Mouse (Mus musculus): ENCODE results near the gene Eml2. TPM values are rescaled to one million over a fixed set of nuclear protein-coding genes. Genes with fewer than 3 reads are reported as not detected.

The Eml2 gene
- total and polyA plus RNA-seq, 2 experiments from 2014 or later, result 26.8 to 58.9 TPM

DNA sequence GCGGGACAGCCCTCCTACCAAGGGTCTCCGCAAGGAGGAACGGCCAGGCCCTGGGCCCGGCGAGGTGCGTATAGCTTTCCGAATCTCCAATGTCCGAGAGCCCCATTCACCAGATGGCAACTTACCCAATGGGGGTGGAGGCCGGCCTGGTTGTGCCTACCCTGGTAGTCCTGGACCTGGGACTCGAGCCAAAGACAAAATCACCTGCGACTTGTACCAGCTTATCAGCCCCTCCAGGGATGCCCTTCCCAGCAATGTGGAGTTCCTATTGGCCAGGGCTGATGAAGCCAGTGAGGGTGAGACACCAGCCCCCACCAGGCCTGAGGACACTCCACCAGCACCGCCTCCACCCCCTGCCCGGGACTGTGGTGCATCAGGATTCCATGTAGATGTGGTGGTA lies 40.1 kb upstream of the Eml2 start:
- H3K9me3 ChIP-seq (replicated peaks; ENCODE audit: control insufficient read depth, low read length), result no peaks in the 10 kb centered on the region
- H3K4me3 ChIP-seq (ENCODE audit: low read depth, low read length), result no peak overlapping the region
- no peaks in the 10 kb centered on the region for H3K27me3 ChIP-seq (ENCODE audit: control insufficient read depth, insufficient read depth, low read length)
- no peak overlapping the region for H3K9ac ChIP-seq (replicated peaks; ENCODE audit: low read depth, low read length)
- no peak for TF ChIP-seq CTCF (IDR thresholded peaks at IDR 0.05; ENCODE audit: low read depth)
- TF ChIP-seq EP300 (IDR thresholded peaks at IDR 0.05; ENCODE audit: low read depth), result no peak
- DNase-seq (ENCODE audit: low spot score), result no peak
- no peak overlapping the region for H3K4me2 ChIP-seq (ENCODE audit: low read depth, low read length)
- H3K4me1 ChIP-seq (ENCODE audit: control insufficient read depth, insufficient read depth), result peaks cover 5% of the 10 kb centered on the region; the same call in 1 of the 2 replicates
- 89% methylated on average over 13 of the region's 13 CpGs for WGBS
- no peak for ATAC-seq (ENCODE audit: insufficient read depth, low read depth)
- peaks cover 51% of the 10 kb centered on the region for H3K36me3 ChIP-seq (replicated peaks; ENCODE audit: control insufficient read depth, insufficient read depth, low read length)
- no peak overlapping the region for H3K27ac ChIP-seq (ENCODE audit: low read depth)

DNA sequence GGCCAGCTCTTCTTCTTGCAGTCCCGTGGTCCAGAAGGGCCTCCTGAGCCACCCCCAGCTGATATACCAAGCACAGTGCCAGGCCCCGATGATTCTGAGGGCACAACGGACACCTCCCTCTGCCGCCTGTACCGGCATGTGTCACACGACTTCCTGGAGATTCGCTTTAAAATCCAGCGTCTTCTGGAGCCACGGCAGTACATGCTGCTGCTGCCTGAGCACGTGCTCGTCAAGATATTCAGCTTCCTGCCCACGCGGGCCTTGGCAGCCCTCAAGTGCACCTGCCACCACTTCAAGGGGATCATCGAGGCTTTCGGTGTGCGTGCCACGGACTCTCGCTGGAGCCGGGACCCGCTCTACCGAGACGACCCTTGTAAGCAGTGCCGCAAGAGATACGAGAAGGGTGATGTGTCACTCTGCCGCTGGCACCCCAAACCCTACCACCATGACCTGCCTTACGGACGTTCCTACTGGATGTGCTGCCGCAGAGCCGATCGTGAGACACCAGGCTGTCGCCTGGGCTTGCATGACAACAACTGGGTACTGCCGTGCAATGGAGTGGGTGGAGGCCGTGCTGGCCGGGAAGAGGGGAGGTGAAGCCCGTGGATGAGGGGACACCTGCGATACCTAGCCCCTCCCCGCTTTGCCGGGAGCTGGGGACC lies 39.4 kb upstream of the Eml2 start:
- Histone ChIP-seq H3K4me1 (ENCODE audit: control insufficient read depth, insufficient read depth) (peaks cover 4% of the 10 kb centered on the region; the same call in 1 of the 2 replicates), H3K27ac (ENCODE audit: low read depth) (no peak overlapping the region), H3K4me3 (ENCODE audit: low read depth, low read length) (no peak overlapping the region), H3K9ac (replicated peaks; ENCODE audit: low read depth, low read length) (no peak overlapping the region), H3K9me3 (replicated peaks; ENCODE audit: control insufficient read depth, low read length) (no peaks in the 10 kb centered on the region), H3K27me3 (ENCODE audit: control insufficient read depth, insufficient read depth, low read length) (no peaks in the 10 kb centered on the region), H3K36me3 (replicated peaks; ENCODE audit: control insufficient read depth, insufficient read depth, low read length) (peaks cover 51% of the 10 kb centered on the region), H3K4me2 (ENCODE audit: low read depth, low read length) (no peak overlapping the region)
- WGBS, result 88% methylated on average over 38 of the region's 38 CpGs
- no peak for ATAC-seq (ENCODE audit: insufficient read depth, low read depth)
- no peak for TF ChIP-seq CTCF (IDR thresholded peaks at IDR 0.05; ENCODE audit: low read depth)
- no peak for TF ChIP-seq EP300 (IDR thresholded peaks at IDR 0.05; ENCODE audit: low read depth)
- no peak for DNase-seq (ENCODE audit: low spot score)

DNA sequence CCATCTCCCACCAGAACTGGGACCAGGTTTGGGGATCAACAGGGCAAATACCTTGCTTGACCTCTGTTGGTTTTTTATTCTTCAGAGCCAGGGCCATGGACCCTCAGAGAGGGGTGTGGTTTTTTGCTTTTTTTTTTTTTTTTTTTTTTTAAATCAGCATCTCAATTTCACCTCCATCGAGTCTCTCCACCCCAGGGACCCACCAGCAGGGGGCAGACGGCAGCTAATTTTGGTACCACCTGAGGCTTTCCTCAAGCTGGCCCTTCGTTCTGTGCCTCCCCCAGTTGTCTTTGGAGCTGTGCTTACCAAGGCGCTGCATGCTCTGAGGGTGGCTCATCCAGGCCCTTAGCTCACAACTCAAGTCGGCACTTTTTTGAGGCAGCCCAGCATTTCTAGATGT lies 38.8 kb upstream of the Eml2 start:
- DNase-seq (ENCODE audit: low spot score) (no peak), ATAC-seq (ENCODE audit: insufficient read depth, low read depth) (no peak)
- H3K4me3 ChIP-seq (ENCODE audit: low read depth, low read length), result no peak overlapping the region
- no peaks in the 10 kb centered on the region for H3K27me3 ChIP-seq (ENCODE audit: control insufficient read depth, insufficient read depth, low read length)
- no peaks in the 10 kb centered on the region for H3K4me1 ChIP-seq (ENCODE audit: control insufficient read depth, insufficient read depth)
- no peaks in the 10 kb centered on the region for H3K9me3 ChIP-seq (replicated peaks; ENCODE audit: control insufficient read depth, low read length)
- TF ChIP-seq CTCF (IDR thresholded peaks at IDR 0.05; ENCODE audit: low read depth), result peak; percentile 53
- no peak for TF ChIP-seq EP300 (IDR thresholded peaks at IDR 0.05; ENCODE audit: low read depth)
- WGBS, result 38% methylated on average over 5 of the region's 5 CpGs
- H3K9ac ChIP-seq (replicated peaks; ENCODE audit: low read depth, low read length), result no peak overlapping the region
- H3K36me3 ChIP-seq (replicated peaks; ENCODE audit: control insufficient read depth, insufficient read depth, low read length), result peaks cover 51% of the 10 kb centered on the region
- no peak overlapping the region for H3K4me2 ChIP-seq (ENCODE audit: low read depth, low read length)
- H3K27ac ChIP-seq (ENCODE audit: low read depth), result no peak overlapping the region

DNA sequence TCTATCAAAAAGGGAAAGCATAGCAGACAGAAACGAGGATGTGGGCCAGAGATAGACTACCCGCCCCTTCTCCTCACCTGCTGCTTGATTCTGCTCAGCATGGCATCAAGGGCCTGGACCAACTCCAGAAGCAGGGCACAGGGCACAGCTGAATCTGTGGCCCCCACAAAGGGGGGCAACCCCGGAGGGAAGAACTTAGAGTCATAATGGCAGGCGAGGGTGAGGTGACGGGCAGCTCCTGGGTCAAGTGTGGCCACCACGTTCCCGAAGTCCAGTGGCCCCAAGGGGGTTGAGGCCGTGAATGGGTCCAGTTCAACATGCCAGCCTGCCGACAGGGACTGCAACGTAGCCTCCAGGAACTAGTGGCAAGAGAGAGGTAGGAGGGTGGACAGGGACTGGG lies 29.4 kb upstream of the Eml2 start:
- peaks cover 10% of the 10 kb centered on the region for H3K36me3 ChIP-seq (replicated peaks; ENCODE audit: control insufficient read depth, insufficient read depth, low read length)
- H3K27ac ChIP-seq (ENCODE audit: low read depth), result no peak overlapping the region
- H3K9me3 ChIP-seq (replicated peaks; ENCODE audit: control insufficient read depth, low read length), result no peaks in the 10 kb centered on the region
- no peak overlapping the region for H3K4me3 ChIP-seq (ENCODE audit: low read depth, low read length)
- H3K4me2 ChIP-seq (ENCODE audit: low read depth, low read length), result no peak overlapping the region
- ATAC-seq (ENCODE audit: insufficient read depth, low read depth), result no peak
- H3K9ac ChIP-seq (replicated peaks; ENCODE audit: low read depth, low read length), result no peak overlapping the region
- TF ChIP-seq EP300 (IDR thresholded peaks at IDR 0.05; ENCODE audit: low read depth) (no peak), CTCF (IDR thresholded peaks at IDR 0.05; ENCODE audit: low read depth) (no peak)
- no peaks in the 10 kb centered on the region for H3K27me3 ChIP-seq (ENCODE audit: control insufficient read depth, insufficient read depth, low read length)
- DNase-seq (ENCODE audit: low spot score), result no peak
- 82% methylated on average over 10 of the region's 10 CpGs for WGBS
- peaks cover 16% of the 10 kb centered on the region for H3K4me1 ChIP-seq (ENCODE audit: control insufficient read depth, insufficient read depth)

DNA sequence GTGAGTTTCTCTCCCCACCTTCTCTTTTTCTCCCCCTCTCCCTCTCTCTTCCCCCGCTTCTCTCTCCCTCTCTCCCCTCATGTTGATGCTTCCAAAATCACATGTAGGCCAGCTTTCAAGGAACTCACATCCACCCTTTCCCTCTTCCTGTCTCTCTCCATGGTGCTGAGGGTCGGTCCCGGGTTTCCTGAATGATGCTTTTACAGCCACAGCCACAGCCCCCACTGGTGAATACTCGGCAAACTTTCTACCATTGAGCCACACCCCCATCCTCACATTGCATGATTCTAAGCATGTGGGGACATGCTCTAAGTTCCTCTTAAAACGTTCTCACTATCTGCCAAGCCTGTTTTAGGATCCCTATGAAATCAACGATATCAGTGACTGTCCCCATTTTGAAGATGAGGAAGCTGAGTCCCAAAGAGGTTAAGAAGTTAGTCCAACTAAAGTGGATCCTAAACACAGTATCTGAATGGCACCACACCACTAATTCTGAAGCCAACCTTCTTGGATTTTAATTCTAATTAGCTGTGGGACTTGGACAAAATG lies 28.6 kb upstream of the Eml2 start:
- ATAC-seq (ENCODE audit: insufficient read depth, low read depth) (no peak), DNase-seq (ENCODE audit: low spot score) (no peak)
- Histone ChIP-seq H3K9ac (replicated peaks; ENCODE audit: low read depth, low read length) (no peak overlapping the region), H3K27ac (ENCODE audit: low read depth) (no peak overlapping the region), H3K4me1 (ENCODE audit: control insufficient read depth, insufficient read depth) (peaks cover 16% of the 10 kb centered on the region), H3K9me3 (replicated peaks; ENCODE audit: control insufficient read depth, low read length) (no peaks in the 10 kb centered on the region), H3K27me3 (ENCODE audit: control insufficient read depth, insufficient read depth, low read length) (no peaks in the 10 kb centered on the region), H3K36me3 (replicated peaks; ENCODE audit: control insufficient read depth, insufficient read depth, low read length) (peaks cover 17% of the 10 kb centered on the region), H3K4me2 (ENCODE audit: low read depth, low read length) (no peak overlapping the region), H3K4me3 (ENCODE audit: low read depth, low read length) (no peak overlapping the region)
- WGBS, result 41% methylated on average over 6 of the region's 6 CpGs
- no peak for TF ChIP-seq CTCF (IDR thresholded peaks at IDR 0.05; ENCODE audit: low read depth)

Measured in heart, postnatal 0 days (tissue).